Mouse (Mus musculus) kidney, postnatal 14 days (tissue): Measurements from ENCODE around the gene Gm10260.
A peak's percentile ranks its signal among the peaks of the same experiment; 100 is the strongest.

ENCODE experiments used
- DNase-seq: peaks from one replicate; pipeline ENCODE4 v3.0.0; 2022; ENCODE audit warnings: mixed read lengths

Gene Gm10260

DNA sequence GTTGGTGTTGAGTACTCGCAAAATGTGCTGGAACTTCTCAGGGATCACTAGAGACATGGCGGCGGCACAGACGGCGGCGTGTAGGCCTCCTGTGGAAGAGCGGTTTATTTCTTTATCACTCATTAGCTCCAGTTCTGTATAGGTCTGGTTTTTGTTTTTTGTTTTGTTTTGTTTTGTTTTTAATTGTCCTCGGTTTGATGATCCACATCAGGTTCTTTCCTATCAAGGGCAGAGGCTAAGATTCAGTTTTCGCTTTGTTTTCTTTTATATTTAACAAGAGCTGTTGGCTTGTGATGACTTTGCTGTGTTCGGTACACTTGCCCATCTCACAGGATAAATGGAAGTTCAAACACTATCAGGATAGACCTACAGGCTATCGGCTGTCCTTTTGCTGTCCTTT, at the start of gene Gm10260:
Gm10260 (minus strand) TSS at position 101 of the 400 bp plus-strand sequence.
- no peak for DNase-seq

DNA sequence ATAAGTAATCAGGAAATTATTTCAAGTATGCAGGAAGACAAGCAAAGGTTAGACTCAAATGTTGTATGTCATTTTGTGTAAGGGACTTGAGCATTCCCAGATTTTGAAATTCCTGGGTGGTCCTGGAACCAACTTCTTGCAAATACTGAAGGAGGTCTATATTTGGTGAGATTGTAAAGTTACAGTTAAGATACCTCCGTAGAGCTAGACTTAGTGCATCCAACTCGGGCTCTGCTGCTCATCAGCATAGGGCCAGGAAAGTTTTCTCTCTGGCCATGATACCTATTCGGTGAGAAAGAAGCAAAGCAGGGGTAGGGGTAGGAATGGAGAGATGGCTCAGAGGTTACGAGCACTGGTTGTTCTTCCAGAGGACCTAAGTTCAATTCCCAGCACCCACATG, 49.4 kb upstream of the Gm10260 start:
- DNase-seq, result no peak

DNA sequence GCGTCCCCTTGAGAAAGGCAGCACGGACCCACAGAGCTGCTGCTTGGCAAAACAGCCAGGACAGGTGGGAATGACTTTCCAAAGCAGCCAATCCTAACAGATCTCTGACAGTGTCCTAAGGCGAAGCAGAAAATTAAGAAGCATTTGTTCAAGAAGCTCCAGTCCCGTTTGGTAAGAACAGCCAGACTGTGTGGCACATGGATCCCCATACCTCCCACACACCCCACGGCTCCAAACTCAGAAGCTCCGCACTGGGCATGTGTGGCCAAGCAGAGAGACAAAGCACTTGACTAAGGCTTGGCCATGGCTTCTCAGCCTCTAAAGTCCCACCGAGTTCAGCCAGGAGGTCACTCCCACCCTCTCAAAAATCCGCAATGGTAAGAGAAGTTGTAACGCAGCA, 45.5 kb upstream of the Gm10260 start:
- DNase-seq, result no peak

DNA sequence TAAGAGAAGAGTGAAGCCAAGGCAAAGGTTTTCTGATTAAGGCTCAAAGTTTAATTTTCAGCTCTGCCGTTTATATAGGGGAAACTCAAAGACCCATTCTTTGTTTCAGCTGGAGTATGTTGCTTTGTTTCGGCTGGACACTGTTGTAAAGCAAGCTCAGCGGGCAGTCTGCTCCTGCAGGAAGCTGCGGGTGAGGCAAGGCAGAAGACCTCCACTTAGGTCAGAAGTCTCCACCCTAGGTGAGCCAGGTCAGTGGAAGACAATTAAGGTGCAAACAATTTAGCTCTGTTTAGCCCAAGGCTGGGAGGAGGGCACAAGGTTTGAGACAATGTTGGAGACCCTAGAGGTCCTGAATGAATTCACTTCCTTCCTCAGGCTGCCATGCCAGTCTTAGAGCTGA, 42.0 kb upstream of the Gm10260 start:
- no peak for DNase-seq

DNA sequence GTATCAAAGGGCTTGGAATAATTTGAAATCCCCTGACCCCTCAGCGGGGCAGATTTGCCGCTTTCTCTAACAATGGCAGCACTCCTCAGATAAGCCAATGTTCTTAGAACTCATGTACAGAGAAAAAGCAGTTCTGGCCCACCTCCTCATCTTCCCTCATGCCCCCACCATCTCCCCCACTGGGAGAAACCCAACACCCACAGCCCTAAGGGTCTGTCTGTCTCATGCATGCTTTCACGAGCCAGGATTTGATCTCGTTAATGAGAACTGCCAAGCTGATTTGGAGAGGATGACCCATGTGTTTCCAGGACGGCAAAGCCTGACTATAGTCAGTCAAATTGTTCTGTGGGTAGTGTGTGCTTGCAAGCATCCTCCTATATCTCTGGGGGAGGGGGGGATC, 37.0 kb upstream of the Gm10260 start:
- DNase-seq, result no peak

DNA sequence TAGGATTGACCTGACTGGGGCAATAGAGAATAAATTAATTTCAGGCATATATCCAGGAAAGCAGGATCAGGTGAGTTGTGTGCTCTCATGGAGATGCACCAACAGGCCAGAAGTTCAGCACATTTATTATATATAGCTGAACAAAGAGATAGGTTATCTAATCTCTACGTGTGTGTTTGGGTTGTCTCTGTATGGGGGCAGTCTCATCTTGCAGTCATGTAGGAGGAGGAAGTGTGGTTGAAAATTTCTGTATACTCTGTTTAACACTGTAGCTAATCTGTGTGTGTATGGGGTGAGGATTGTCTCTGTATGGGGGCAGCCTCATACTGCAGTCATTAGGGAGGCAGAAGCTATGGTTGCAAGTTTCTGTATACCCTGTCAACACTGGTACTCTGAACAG, 34.3 kb upstream of the Gm10260 start:
- DNase-seq, result no peak

DNA sequence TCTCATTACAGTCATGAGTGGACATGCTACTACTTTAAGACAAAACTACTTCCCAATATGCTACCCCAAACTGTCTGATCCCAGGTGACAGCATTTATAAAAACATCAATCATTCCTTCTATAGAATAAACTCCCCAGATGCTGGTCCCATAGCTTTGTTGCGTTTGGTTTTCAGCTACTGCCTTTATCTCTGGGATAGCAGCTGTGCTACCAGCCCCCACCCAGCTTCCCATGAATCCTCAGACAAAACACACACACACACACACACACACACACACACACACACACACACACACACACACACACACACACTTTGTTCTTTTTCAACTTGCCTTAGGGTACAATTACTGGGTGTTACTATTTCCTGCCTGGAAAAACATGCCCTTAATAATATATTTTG, 33.5 kb upstream of the Gm10260 start:
- DNase-seq, result no peak

DNA sequence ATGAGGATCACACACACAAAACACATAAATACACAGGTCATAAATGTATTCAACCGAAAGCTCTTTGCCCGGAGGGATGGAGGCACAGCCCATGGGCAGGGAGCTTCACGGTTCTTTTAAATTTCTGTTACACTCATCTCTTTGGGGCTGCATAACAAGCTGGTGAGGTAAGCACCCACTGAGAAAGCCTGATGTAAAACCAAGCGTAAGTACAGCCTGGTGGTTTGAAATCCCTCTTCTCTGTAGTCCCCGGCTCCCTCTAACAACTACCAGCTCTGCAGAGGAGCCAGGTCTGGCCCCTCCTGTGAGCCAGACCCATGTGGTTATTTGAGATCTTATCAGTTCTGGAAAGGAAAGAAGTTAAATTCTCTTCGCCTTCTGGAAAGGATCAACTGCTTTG, 31.2 kb upstream of the Gm10260 start:
- DNase-seq, result no peak

DNA sequence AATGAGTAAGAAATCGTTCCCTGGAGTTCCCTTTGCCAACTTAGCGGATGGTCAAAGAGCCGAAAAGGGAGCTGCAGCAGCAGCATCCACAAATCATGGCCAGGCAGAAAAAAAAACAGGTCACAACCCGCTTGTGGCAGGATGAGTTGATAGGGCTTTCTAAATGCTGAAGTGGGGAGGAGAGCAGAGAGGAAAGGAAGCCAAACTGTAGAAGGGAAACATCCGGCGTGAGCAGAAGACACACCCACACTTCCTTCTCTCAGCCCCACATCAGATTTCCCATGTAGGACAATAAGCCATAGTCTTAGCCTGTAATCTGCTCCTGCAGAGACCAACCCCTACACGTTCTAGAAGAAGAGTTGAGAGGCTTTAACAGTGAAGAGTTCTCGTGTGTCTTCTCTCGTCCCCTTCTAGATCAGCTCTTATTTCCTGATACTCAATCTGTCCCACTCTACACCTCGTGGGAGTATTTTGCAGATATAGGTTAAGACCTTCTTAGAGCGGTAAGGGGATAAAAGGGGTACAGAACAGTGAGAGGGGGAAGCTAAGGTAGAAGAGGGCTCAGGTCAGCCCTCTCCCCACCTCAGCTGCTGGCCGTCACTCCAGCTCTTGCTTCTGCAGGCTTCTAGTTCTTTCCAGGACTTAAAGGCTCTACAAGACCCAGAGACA, 29.5 kb upstream of the Gm10260 start:
- no peak for DNase-seq

DNA sequence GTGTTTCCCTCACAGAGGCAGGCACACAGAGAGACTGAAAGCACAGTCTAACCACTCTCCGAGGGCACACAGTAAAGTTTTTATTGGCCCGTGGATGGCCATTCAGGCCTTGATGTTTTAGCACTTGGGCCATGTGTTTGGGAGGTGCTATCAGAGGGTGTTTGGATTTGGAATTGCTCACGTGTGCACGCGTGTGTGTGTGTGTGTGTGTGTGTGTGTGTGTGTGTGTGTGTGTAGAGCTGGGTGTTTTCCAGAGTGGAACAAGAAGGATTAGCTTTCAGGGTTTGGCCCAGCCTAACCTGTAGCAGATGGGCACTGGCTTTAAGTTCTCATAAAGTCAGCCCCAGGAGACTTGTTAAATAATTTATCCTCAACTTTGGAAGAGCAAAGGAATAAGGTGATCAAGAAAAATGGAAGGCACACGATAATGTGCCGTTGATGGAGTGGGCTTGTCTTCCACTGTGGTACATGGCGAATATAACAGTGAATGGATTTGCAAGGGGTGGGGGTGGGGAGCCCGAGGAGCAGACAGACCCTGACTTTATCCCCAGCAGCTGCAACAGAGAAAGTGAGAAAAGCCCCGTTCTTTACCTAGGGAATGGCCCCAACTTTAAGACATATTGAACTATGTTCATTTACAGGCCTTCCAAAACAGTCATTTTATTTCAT, 24.9 kb upstream of the Gm10260 start:
- no peak for DNase-seq

DNA sequence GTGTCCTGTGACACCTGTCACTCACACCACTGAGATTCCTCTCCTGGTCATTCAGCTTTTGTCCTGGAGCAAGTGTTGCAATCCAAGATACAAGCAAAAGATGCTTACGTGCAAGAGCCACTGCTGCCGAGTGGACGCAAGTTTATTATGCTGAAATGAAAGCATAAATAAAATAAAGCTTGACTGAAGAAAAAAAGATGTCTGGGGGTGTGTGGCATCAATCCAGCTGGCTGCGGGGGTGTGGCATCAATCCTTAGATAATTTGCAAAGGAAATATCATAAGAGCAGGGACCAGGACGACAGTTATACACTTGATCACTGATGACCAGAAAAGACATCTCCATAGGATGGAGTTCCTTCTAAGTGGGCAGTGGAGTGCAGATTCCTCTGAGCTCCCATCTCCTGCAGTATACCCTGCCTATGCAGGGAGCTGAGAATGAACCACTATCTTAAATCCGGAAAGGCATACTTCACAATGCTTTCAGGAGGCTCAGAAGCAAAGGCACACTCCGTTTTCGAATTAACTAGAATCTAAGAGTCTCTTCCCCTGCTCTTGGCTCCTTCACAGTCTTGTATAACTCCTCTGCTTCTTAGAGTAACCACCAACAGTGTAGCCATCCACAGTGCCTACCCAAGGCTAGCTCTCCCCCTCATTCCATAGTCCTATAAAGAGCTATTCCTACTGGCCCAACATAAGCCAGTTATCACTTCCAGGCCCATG, 23.2 kb upstream of the Gm10260 start:
- DNase-seq, result no peak

DNA sequence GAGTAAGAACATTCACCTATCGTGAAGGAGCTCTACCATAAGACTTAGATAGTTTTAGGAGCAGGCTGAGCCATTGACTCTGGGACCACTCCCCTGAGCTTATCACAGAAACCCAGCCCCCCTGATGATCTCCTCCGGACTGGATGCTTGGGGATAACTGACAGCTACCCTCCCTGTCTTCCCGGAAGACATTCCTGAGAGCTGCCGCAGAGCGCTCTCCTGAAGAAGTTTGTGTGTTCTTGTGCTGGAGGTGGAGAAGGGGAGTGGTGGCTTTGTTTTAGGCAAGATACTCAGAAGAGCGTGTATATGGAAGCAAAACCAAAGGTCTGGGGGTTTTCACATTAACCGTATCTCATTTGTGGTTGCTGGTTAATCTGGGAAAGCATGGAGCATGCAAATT, 21.6 kb upstream of the Gm10260 start:
- DNase-seq, result no peak

DNA sequence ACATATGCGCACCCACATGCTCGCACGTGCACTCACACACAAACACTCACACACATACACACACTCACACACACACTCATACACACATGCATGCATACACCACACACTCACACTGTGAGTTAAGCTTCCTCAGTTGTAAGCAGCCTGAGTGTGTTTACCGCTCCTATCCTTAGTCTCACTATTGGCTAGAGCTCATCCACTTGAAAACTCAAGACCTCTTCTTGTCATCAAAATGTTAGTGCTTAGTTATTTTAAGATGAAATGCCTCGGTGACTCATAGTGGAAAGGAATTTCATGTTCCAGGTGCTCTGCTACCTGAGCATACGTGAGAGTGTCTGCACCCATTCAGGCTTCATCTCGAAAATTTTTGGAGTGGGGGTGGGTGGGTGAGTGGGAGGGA, 21.2 kb upstream of the Gm10260 start:
- no peak for DNase-seq

DNA sequence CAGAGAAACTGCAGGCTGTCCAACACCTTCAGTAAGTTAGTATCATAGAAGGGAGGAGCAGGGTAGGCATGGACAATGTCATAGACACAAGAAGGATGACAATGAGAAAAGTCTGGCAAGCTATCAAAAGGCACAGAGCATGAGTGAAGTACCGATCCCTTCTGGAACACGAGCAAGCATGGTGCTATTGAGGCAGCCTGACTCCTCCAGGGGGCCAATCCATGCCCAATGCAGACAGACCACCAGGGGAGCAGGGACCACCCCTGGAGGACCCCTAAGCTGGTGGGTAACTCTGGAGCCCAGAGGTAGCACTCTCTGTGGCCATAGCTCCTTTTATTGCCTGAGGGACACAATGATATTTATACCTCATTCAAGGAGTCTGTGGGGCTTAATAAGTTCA, 20.1 kb upstream of the Gm10260 start:
- no peak for DNase-seq

DNA sequence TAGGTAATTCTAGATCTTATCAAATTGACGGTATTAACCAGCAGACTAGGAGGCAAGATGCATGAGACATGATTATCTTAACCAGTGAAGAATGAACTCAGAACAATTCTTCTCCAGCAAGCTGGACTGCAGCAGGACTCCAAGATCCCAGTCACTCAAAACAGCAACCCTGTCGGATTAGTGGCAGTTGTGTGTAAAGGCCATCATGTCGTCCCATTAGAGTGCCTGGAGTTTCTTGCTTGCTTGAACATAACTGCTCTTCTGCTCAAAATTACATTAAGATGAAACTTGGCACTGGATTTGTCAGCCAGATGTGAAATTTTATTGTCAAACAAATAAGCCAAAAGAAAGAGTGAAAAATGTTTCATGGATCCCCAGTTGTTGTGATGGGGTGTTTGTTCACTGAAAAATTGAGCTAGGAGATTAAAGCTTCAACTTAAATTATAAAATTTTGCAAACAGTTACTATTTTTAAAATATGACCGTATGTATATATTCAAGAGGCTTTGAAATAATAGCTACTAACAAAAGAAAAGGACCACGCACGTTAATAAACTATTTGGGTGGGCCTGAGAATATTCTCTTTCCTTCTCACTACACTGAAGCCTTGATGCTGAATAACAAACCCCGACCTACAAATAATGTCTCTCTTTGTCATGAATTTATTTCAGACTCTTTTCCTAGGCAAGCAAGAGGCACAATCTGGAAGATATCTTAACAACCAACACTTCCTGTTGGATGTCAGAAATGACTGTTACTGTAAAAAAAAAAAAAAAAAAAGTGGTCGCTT, 19.4 kb upstream of the Gm10260 start:
- no peak for DNase-seq

DNA sequence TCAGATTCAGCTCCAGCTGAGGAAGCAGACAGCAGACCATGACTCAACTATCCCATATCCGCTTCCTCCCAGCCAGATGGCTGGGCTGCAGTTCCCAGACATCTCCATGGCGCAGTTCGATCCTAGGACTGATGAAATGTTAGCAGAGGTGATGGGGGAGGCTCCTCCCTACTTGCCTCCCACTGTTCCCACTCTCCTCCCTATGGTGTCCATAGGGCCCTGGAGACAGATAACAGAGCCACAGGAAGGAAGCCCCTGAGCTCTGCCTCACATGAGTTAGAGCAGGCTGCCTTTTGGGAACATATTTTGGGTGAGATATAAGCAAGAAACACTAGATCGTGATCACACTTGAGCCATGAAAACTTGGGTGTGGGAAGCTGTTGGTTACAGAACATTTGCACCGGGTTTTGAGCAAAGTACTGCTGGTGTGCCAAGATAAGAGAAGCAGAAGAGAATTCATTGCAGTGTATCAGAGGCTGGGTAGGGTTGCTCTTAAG, 18.3 kb upstream of the Gm10260 start:
- no peak for DNase-seq

DNA sequence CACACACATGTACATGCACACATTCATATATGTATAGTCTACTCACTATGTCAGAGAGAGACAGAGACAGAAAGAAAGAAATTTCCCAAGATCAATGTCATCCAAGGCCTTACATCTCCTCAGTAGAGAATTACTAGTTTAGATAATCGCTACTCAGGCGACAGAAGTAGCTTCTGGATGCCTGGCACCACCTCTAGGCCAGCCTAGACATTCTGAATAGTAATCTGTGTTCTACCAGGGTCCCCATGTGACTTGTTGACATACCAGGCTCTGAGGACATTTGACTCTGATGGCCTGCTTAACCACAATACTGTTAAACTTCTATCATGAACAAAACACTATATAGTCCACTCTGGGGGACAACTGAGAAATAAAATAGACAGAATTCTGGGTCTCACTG, 17.2 kb upstream of the Gm10260 start:
- DNase-seq, result no peak

DNA sequence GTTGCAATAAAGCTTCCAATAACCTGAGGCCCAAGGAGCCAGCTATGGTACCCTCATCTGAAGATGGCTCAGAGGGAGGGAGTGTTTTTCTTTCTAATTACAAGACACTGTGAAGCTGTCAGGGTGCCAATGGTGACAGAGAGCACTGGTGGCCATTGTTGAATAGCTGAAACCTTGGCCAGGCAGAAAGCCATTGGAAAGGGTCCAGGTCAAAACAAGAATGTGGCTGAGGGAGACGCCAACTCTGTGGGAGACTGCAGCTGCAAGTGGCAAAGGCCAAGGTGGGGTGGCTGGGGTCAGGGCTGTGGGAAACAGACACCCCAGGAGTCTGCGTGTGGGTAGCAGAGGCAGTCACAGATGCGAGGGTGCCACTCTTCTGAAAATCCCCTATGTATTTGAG, 16.3 kb upstream of the Gm10260 start:
- peak; percentile 70 for DNase-seq

DNA sequence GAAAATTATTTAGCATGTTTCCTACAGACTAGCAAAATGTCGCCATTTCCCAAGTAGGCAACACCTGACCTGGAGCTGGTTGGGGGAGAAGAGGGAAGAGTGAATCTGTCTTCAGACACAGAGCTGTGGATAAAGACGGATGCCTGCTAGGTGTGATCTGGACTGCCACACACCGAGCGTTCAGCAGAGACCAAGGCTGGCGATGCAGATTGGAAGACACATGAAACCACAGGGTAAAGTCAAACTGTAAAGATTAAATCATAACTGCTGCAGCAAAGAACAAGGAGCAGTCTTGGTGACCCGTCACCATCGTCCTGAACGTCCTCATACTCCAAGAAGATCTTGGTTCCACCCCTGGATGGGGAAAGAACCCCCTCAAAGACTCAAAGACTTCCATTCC, 15.5 kb upstream of the Gm10260 start:
- no peak for DNase-seq

DNA sequence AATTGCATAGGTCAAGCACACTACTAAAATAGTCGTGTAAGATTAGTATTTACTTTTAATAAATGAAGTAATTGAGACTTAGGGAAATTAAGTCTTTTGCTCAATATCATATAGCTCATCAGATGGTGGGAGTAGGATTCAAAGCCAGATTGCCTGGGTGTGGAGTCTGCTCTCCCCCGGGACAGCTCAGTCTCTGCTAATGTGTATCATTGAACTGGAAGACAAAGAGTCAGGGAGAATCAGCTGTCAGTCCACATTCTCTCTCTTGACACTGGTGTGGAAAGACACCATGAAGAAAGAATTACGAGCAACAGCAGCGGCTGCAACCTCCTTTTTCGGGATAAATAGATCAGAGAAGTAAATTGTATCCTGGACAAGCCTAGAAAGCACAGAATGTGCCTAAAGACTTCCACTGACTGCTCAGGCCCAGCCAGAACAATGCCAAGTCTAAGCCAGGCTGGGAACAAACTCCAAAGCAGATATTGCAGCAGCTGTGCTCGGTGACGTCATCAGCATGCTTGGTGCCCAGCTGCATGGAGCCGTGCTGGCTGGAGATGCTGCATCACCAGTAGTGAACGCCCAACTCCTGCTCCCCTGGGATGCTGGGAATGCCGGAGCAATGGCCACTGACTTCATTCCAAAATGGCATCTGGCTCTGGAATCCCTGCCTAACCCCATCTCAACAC, 14.5 kb upstream of the Gm10260 start:
- DNase-seq, result peak; percentile 22

DNA sequence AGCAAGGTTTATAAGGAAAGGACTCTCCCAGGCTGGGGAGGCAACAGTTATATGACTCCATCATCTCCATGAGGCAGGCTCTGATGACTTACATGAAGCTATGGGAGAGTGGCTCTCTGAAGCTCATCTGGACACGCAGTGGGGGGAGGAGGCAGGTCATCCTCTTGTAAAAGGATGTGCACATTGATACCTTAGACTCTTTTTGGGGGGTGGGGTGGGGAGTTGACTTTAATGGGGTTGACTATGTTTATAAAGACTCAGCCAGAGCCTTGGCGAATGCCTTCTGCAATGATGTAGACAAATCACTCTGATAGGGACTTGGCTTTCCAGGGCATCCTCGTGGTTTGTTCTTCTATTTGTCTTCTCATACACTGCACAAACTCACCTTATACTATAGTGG, 8.8 kb upstream of the Gm10260 start:
- no peak for DNase-seq

DNA sequence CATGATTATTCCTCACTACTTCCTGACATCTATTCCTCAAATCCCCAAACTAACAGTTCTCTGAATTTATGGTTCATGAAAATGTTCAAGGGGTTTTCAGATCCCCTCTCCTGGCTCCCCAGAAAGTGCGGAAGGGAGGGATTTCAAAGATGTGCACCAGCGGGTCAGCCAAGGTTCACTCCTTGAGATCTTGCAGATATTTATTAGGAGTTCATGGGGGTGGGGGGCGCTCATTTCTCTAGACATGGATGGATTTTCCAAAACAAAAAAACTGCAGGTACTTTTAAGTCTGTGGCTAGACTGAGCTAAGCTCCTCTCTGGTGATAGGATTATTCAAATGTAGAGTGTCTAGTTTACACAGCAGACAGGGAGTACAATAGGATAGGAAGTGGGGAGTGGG, 8.4 kb upstream of the Gm10260 start:
- no peak for DNase-seq
